Mouse (Mus musculus) midbrain, embryonic 13.5 days (tissue): ENCODE data around the gene Slc22a22. TPM values are rescaled to one million over a fixed set of nuclear protein-coding genes. Genes with fewer than 3 reads are reported as not detected.
"Not testable (repeated sequence)": the region's sequence is repeated elsewhere in the genome, so short reads cannot be mapped to it uniquely, and the experiment has no call there.

ENCODE experiments used
- ATAC-seq: fragments of 200-750 bp; cut with Nextera tagmentation; 2 replicates; pipeline ENCODE4 v1.8.0; 2017; ENCODE audit warnings: mild to moderate bottlenecking, moderate TSS enrichment, moderate library complexity
- H3K27ac ChIP-seq: fragments of 300-500 bp; sonication (generic); 2 replicates; pipeline ENCODE4 v1.5.1; 2015; ENCODE audit warnings: inconsistent platforms, mild to moderate bottlenecking, moderate library complexity
- H3K27me3 ChIP-seq: fragments of 300-500 bp; sonication (generic); 2 replicates; pipeline ENCODE4 v1.6.1; 2015; ENCODE audit warnings: mild to moderate bottlenecking, inconsistent platforms
- H3K36me3 ChIP-seq: fragments of 300-500 bp; sonication (generic); 2 replicates; pipeline ENCODE4 v1.6.1; 2015; ENCODE audit warnings: mild to moderate bottlenecking, inconsistent platforms
- H3K4me1 ChIP-seq: fragments of 300-500 bp; sonication (generic); replicated peaks from 2 replicates; pipeline ENCODE4 v1.6.1; 2015; ENCODE audit warnings: inconsistent platforms
- H3K4me2 ChIP-seq: fragments of 300-500 bp; sonication (generic); replicated peaks from 2 replicates; pipeline ENCODE4 v1.6.1; 2015; ENCODE audit warnings: moderate library complexity, mild to moderate bottlenecking, inconsistent platforms
- H3K4me3 ChIP-seq: fragments of 300-500 bp; sonication (generic); replicated peaks from 2 replicates; pipeline ENCODE4 v1.5.1; 2015; ENCODE audit warnings: mild to moderate bottlenecking, inconsistent platforms
- H3K9ac ChIP-seq: fragments of 300-500 bp; sonication (generic); replicated peaks from 2 replicates; pipeline ENCODE4 v1.6.1; 2015; ENCODE audit warnings: mild to moderate bottlenecking, inconsistent platforms
- H3K9me3 ChIP-seq: fragments of 300-500 bp; sonication (generic); 2 replicates; pipeline ENCODE4 v1.6.1; 2016; ENCODE audit warnings: mild to moderate bottlenecking, inconsistent platforms
- WGBS: fragments of 180-500 bp; shearing (Covaris S2); methylation state at CpG from one replicate; pipeline ENCODE4 v1.1.7; 2015; 5-methylcytosine and 5-hydroxymethylcytosine counted together
- polyA plus RNA-seq: library from polyadenylated mRNA; unstranded; fragments of >200 nt; fragmentation: Nextera tagmentation; extraction: Ambion mirVana; gene quantifications from 2 replicates; pipeline ENCODE4 v1.2.1, GENCODE M21; 2015

Slc22a22 gene
- polyA plus RNA-seq, 1 experiment from 2014 or later = not detected

- no peak for ATAC-seq
- WGBS = 87% methylated on average over 2 of the region's 2 CpGs
- no peak overlapping the region for H3K9ac ChIP-seq
Observed at GRCm38 (mm10) chr15:57331326-57331725, 146.1 kb downstream of the Slc22a22 start.

GRCm38 (mm10) chr15:57318001-57318400 lies 159.4 kb downstream of the Slc22a22 start:
- H3K9ac ChIP-seq = no peak overlapping the region
- no peak overlapping the region for H3K4me2 ChIP-seq
- H3K27ac ChIP-seq = no peak overlapping the region
- H3K4me1 ChIP-seq = no peaks in the 10 kb centered on the region
- H3K9me3 ChIP-seq = no peaks in the 10 kb centered on the region
- WGBS = 82% methylated on average over 2 of the region's 2 CpGs
- no peak overlapping the region for H3K4me3 ChIP-seq
- no peak for ATAC-seq
- no peaks in the 10 kb centered on the region for H3K27me3 ChIP-seq
- H3K36me3 ChIP-seq = no peaks in the 10 kb centered on the region

More at GRCm38 (mm10) chr15:57331326-57331725, 146.1 kb downstream of the Slc22a22 start:
- Histone ChIP-seq H3K27ac (no peak overlapping the region), H3K4me2 (no peak overlapping the region), H3K27me3 (no peaks in the 10 kb centered on the region), H3K4me3 (no peak overlapping the region), H3K9me3 (no peaks in the 10 kb centered on the region), H3K4me1 (no peaks in the 10 kb centered on the region), H3K36me3 (no peaks in the 10 kb centered on the region)

- H3K27me3 ChIP-seq = no peaks in the 10 kb centered on the region
- H3K4me1 ChIP-seq = no peaks in the 10 kb centered on the region
- H3K9ac ChIP-seq = no peak overlapping the region
- no peaks in the 10 kb centered on the region for H3K36me3 ChIP-seq
- no peak overlapping the region for H3K4me3 ChIP-seq
- WGBS = 69% methylated on average over 2 of the region's 2 CpGs
- no peaks in the 10 kb centered on the region for H3K9me3 ChIP-seq
- H3K27ac ChIP-seq = no peak overlapping the region
- no peak for ATAC-seq
- H3K4me2 ChIP-seq = no peak overlapping the region
Observed at GRCm38 (mm10) chr15:57316486-57316885, 160.9 kb downstream of the Slc22a22 start.

GRCm38 (mm10) chr15:57302710-57303109 lies 174.7 kb downstream of the Slc22a22 start:
- Histone ChIP-seq H3K4me3 (no peak overlapping the region), H3K36me3 (no peaks in the 10 kb centered on the region), H3K9ac (no peak overlapping the region), H3K27me3 (no peaks in the 10 kb centered on the region), H3K4me2 (no peak overlapping the region), H3K27ac (no peak overlapping the region), H3K9me3 (no peaks in the 10 kb centered on the region), H3K4me1 (no peaks in the 10 kb centered on the region)
- ATAC-seq = no peak
- 88% methylated on average over 1 of the region's 1 CpGs for WGBS

GRCm38 (mm10) chr15:57278505-57278904 lies 198.9 kb downstream of the Slc22a22 start:
- no peaks in the 10 kb centered on the region for H3K36me3 ChIP-seq
- no peaks in the 10 kb centered on the region for H3K4me1 ChIP-seq
- H3K27ac ChIP-seq = no peak overlapping the region
- H3K4me3 ChIP-seq = no peak overlapping the region
- WGBS = 55% methylated on average over 1 of the region's 1 CpGs
- H3K9me3 ChIP-seq = no peaks in the 10 kb centered on the region
- no peak for ATAC-seq
- H3K4me2 ChIP-seq = no peak overlapping the region
- no peak overlapping the region for H3K9ac ChIP-seq
- H3K27me3 ChIP-seq = no peaks in the 10 kb centered on the region

GRCm38 (mm10) chr15:57276411-57276810 lies 201.0 kb downstream of the Slc22a22 start:
- H3K4me1 ChIP-seq = no peaks in the 10 kb centered on the region
- ATAC-seq = no peak
- H3K4me3 ChIP-seq = no peak overlapping the region
- no peak overlapping the region for H3K4me2 ChIP-seq
- no peak overlapping the region for H3K9ac ChIP-seq
- no peaks in the 10 kb centered on the region for H3K9me3 ChIP-seq
- H3K27ac ChIP-seq = no peak overlapping the region
- H3K36me3 ChIP-seq = no peaks in the 10 kb centered on the region
- H3K27me3 ChIP-seq = no peaks in the 10 kb centered on the region

- ATAC-seq, H3K36me3 ChIP-seq, H3K9ac ChIP-seq, H3K27me3 ChIP-seq, H3K9me3 ChIP-seq, H3K4me3 ChIP-seq, H3K4me2 ChIP-seq, H3K4me1 ChIP-seq, H3K27ac ChIP-seq: not testable (repeated sequence)
- 94% methylated on average over 1 of the region's 1 CpGs for WGBS
Observed at GRCm38 (mm10) chr15:57240061-57240460, 237.4 kb downstream of the Slc22a22 start.

- no peak overlapping the region for H3K4me2 ChIP-seq
- no peak for ATAC-seq
Observed at GRCm38 (mm10) chr15:57230439-57230838, 247.0 kb downstream of the Slc22a22 start.

GRCm38 (mm10) chr15:57205315-57205714 lies 272.1 kb downstream of the Slc22a22 start:
- no peaks in the 10 kb centered on the region for H3K36me3 ChIP-seq
- no peak overlapping the region for H3K4me3 ChIP-seq
- no peak overlapping the region for H3K27ac ChIP-seq
- H3K4me2 ChIP-seq = no peak overlapping the region
- 81% methylated on average over 3 of the region's 3 CpGs for WGBS
- no peak overlapping the region for H3K9ac ChIP-seq
- no peaks in the 10 kb centered on the region for H3K27me3 ChIP-seq
- no peaks in the 10 kb centered on the region for H3K4me1 ChIP-seq
- H3K9me3 ChIP-seq = no peaks in the 10 kb centered on the region
- no peak for ATAC-seq

More at GRCm38 (mm10) chr15:57230439-57230838, 247.0 kb downstream of the Slc22a22 start:
- Histone ChIP-seq H3K4me1 (no peaks in the 10 kb centered on the region), H3K9ac (no peak overlapping the region), H3K9me3 (no peaks in the 10 kb centered on the region), H3K27ac (no peak overlapping the region), H3K4me3 (no peak overlapping the region), H3K36me3 (no peaks in the 10 kb centered on the region), H3K27me3 (no peaks in the 10 kb centered on the region)

GRCm38 (mm10) chr15:57204444-57204930 lies 272.9 kb downstream of the Slc22a22 start:
- ATAC-seq = no peak
- H3K4me3 ChIP-seq = no peak overlapping the region
- H3K4me2 ChIP-seq = no peak overlapping the region
- no peaks in the 10 kb centered on the region for H3K4me1 ChIP-seq
- H3K27ac ChIP-seq = no peak overlapping the region
- no peaks in the 10 kb centered on the region for H3K9me3 ChIP-seq
- no peaks in the 10 kb centered on the region for H3K36me3 ChIP-seq
- H3K27me3 ChIP-seq = no peaks in the 10 kb centered on the region
- no peak overlapping the region for H3K9ac ChIP-seq
